Mouse (Mus musculus): ENCODE data around the gene Wdr93.

The Wdr93 gene

DNA sequence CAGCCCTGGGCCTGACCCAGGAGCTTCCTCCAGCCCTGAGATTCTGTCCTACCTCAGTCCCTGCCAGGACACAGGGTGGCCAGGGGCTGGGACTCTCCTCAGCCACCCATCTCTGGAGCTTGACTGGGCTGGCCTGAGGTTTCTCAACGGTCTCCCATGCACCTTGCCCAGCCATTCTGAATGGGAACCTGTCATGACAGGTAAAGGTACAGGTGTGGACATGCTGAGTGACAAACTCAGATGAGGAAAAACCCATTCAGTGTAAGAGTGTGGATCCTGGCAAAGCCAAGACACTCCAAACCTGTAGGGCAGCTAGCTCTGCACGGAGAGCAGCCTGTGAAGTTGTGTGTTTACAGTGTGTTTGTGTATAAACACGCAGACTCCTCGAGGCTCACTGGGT is 57.4 kb downstream of the Wdr93 start:
- in situ Hi-C loops (cut with MboI, MseI): loop anchor here in 1 of 2 experiments (5.0 kb wide), 1 partner anchor 112 kb away; no protein-coding TSS in a partner anchor

GRCm38 (mm10) chr7:79801391-79801790 is 58.4 kb downstream of the Wdr93 start:
- in situ Hi-C loops (cut with MboI, MseI): loop anchor here in 1 of 2 experiments (5.0 kb wide), 1 partner anchor 111 kb away; no protein-coding TSS in a partner anchor

DNA sequence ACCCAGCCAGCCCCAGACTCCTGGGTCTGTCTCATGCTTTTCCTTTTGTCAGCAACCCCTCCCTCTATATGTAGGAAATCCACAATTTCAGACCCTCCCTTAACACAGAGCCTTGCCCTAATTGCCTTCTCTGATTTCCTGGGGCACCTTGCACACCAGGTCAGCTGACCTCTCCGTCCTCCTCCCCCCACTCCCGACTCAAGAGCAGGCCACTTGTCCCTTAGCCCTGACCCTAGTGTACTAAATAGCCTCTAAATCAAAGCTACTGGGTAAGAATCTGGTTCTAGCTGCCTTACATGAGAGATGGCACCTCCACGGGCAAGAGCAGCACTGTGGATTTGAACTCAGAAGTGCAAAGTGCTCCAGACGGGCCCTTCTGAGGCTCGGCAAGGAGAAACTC is 59.1 kb downstream of the Wdr93 start:
- in situ Hi-C loops (cut with MboI, MseI): loop anchor here in 1 of 2 experiments (5.0 kb wide), 1 partner anchor 110 kb away; no protein-coding TSS in a partner anchor

DNA sequence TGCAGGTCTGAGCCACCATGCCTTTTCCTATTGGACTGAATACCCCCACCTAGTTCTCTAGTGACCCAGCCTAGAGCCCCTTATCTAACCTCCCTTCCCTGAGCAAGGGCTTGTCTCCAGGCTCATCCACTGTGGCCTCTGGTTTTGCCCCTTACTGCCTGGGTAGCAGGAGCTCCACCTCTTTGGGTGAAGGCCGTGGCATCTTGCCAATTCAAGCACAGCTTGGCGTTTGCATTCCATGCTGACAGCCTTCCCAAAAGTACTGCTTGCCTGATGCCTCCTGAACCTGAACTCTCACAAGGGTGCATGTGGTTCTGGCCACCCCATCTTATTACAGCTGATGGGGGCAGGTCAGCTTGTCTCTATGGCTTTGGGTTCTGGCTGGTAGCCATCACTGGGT is 60.9 kb downstream of the Wdr93 start:
- in situ Hi-C loops (cut with MboI, MseI): loop anchor here in 1 of 2 experiments (5.0 kb wide), 1 partner anchor 108 kb away; no protein-coding TSS in a partner anchor

GRCm38 (mm10) chr7:79808561-79808960 is 65.6 kb downstream of the Wdr93 start:
- in situ Hi-C loops (cut with MboI, MseI): no loop called here

GRCm38 (mm10) chr7:79810611-79811506 is 67.9 kb downstream of the Wdr93 start, which contains the start of gene Mesp2:
Mesp2 (plus strand) TSS chr7:79810727.
- in situ Hi-C loops (cut with MboI, MseI): no loop called here

- in situ Hi-C loops (cut with MboI, MseI): no loop called here
Measured at GRCm38 (mm10) chr7:79813409-79813808, 70.4 kb downstream of the Wdr93 start.

GRCm38 (mm10) chr7:79818321-79818720 is 75.4 kb downstream of the Wdr93 start:
- in situ Hi-C loops (cut with MboI, MseI): no loop called here

- in situ Hi-C loops (cut with MboI, MseI): no loop called here
Measured at GRCm38 (mm10) chr7:79819515-79819914, 76.6 kb downstream of the Wdr93 start.

DNA sequence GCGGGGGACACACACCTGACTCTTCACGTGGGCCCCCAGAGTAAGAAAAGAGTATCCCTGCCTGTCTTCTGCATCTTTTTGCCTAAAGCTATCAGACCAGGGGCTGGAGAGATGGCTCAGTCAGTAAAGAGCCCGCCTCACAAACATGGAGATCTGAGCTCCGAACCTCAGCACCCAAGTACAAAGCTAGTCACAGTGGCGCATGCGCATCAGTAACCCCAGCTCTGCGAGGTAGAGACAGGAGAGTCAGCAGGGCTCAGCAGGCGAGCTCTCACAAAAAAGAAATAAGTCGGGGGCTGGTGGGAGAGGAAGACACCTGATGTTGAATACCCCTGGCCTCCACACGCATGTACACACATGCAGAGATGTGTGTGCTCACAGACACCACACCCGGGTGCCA is 77.0 kb downstream of the Wdr93 start:
- in situ Hi-C loops (cut with MboI, MseI): no loop called here

DNA sequence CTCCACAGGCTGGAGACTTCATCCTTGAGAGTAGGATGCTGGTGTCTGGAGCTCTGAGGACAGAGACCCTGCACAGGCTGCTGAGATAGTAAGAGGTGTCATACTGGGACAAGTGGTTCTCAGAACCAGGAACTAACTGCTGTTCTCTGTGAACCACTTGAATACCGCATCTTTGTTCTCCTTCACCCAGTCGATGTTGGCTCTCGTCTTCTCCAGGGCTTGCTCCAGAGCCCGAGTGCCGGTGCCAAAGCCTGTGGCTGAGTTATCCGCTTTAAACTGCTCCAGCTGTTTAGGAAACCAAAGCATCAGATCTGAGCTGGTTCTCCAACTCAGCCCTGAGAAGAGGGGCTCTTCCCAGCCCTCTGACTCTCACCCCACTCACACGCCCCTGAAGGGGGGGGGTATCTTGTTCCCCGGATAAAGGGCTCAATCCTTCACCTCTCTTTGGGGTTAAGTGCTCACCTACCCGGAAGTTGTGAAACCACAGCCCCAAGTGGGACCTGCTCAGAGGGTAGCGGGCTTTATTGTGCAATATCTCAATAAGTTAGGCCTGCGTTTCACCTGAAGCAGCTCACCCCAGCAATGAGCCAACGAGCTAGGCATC is 79.2 kb downstream of the Wdr93 start:
- in situ Hi-C loops (cut with MboI, MseI): no loop called here

DNA sequence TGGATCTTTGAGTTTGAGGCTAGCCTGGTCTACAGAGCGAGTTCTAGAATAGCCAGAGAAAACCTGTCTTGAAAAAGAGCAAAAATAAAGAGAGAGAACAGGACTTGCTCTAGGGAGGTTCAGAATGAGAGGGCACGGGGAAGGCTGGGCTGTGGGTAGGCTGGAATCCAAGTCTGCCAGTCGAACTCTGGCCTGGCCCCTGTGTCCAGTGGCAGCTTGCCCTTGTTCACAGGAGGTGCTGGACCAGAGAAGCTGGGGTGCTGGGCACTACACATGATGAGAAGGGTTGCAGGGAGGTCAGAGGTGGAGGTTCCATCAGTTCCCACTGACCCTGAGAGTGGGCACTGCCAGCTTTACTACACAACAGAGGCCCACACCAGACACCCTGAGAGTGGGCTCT is 85.4 kb downstream of the Wdr93 start:
- in situ Hi-C loops (cut with MboI, MseI): no loop called here

- in situ Hi-C loops (cut with MboI, MseI): no loop called here
Measured at GRCm38 (mm10) chr7:79831145-79831544, 88.2 kb downstream of the Wdr93 start.

DNA sequence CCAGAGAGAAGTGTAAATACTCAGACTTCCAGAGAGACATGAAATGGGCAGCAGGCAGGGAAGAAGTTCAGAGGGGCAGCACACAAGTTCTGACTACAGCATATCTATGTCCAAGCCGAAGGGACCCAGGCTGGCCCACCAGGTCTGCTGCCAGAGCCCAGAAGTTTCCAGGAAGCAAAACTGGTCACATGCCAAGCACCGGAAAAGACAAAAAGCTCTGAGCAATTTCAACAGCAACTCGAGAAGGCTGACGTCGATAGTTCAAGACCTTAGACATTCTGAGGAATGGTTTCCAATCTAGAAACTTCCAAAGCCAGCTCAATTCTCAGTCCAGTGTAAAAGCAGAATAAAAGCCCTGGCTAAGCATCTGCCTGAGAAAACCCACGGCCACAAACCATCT is 88.6 kb downstream of the Wdr93 start:
- in situ Hi-C loops (cut with MboI, MseI): no loop called here

- in situ Hi-C loops (cut with MboI, MseI): no loop called here
Measured at GRCm38 (mm10) chr7:79832980-79833379, 90.0 kb downstream of the Wdr93 start.

- in situ Hi-C loops (cut with MboI, MseI): no loop called here
Measured at GRCm38 (mm10) chr7:79835196-79835595, 92.2 kb downstream of the Wdr93 start.

Data from T-helper 17 cell (primary cell).